Mouse (Mus musculus) MEL (cell line): ENCODE measurements around the gene Ap1b1. TPM values are rescaled to one million over a fixed set of nuclear protein-coding genes. Genes with fewer than 3 reads are reported as not detected.

Experiments
- DNase-seq: peaks from one replicate; pipeline ENCODE4 v3.0.0; 2011; ENCODE audit warnings: low read depth, low spot score
- H3K27ac ChIP-seq: 2 replicates; pipeline ENCODE4 v1.5.1; 2012; ENCODE audit warnings: low read depth, mild to moderate bottlenecking, control low read depth, low read length, moderate library complexity; ENCODE audit not compliant: control insufficient read depth
- H3K27me3 ChIP-seq, 2 experiments: fragments of 150-350 bp in 1 of 2; sonication (generic) in 1 of 2; 2 replicates each; pipeline ENCODE4 v1.6.1; 2012; ENCODE audit warnings: low read length in 2 of 2, mild to moderate bottlenecking in 2 of 2, improper control_type of control experiment in 1 of 2, moderate library complexity in 1 of 2; ENCODE audit not compliant: insufficient read depth in 2 of 2, control insufficient read depth in 1 of 2
- H3K36me3 ChIP-seq, 2 experiments: 2 replicates each; pipeline ENCODE4 v1.6.1; 2012 to 2014; ENCODE audit warnings: low read length in 2 of 2, improper control_type of control experiment in 1 of 2, inconsistent platforms in 1 of 2, mild to moderate bottlenecking in 1 of 2; ENCODE audit not compliant: insufficient read depth in 2 of 2, control insufficient read depth in 1 of 2
- H3K4me1 ChIP-seq, 2 experiments: fragments of 150-350 bp in 1 of 2; sonication (generic) in 1 of 2; 2 replicates each; pipeline ENCODE4 v1.6.1; 2012; ENCODE audit warnings: low read length in 2 of 2, improper control_type of control experiment in 1 of 2, mild to moderate bottlenecking in 1 of 2; ENCODE audit not compliant: insufficient read depth in 2 of 2, control insufficient read depth in 1 of 2
- H3K4me3 ChIP-seq, 2 experiments: fragments of 150-350 bp in 1 of 2; sonication (generic) in 1 of 2; 2 replicates each; pipeline ENCODE4 v1.5.1; 2012; ENCODE audit warnings: low read depth in 2 of 2, low read length in 2 of 2, mild to moderate bottlenecking in 2 of 2, moderate library complexity in 2 of 2, control low read depth in 1 of 2, improper control_type of control experiment in 1 of 2; ENCODE audit not compliant: control insufficient read depth in 1 of 2, insufficient read depth in 1 of 2
- H3K79me2 ChIP-seq: 2 replicates; pipeline ENCODE4 v1.6.1; 2012; ENCODE audit warnings: mild to moderate bottlenecking, low read length, moderate library complexity; ENCODE audit not compliant: control insufficient read depth, poor library complexity, insufficient read depth
- H3K9ac ChIP-seq: 2 replicates; pipeline ENCODE4 v1.6.1; 2012; ENCODE audit warnings: low read depth, mild to moderate bottlenecking, control low read depth, low read length, moderate library complexity; ENCODE audit not compliant: control insufficient read depth, poor library complexity, severe bottlenecking
- H3K9me3 ChIP-seq: fragments of 150-350 bp; sonication (generic); replicated peaks from 2 replicates; pipeline ENCODE4 v1.6.1; 2012; ENCODE audit warnings: mild to moderate bottlenecking, low read length, improper control_type of control experiment, moderate library complexity; ENCODE audit not compliant: insufficient read depth
- CHD1 ChIP-seq: IDR thresholded peaks from 2 replicates; pipeline ENCODE4 v1.6.1; 2012; ENCODE audit warnings: low read depth, mild to moderate bottlenecking, inconsistent platforms, low read length, improper control_type of control experiment
- CHD2 ChIP-seq: IDR thresholded peaks from 2 replicates; pipeline ENCODE4 v1.6.1; 2011; ENCODE audit warnings: low read length, improper control_type of control experiment
- CTCF ChIP-seq, 3 experiments: IDR thresholded peaks in 2 of 3; conservative IDR thresholded peaks in 1 of 3; 2 replicates each; pipeline ENCODE4 v1.5.1; 2011 to 2012; ENCODE audit warnings: low read length in 3 of 3, low read depth in 2 of 3, mild to moderate bottlenecking in 2 of 3, improper control_type of control experiment in 1 of 3, inconsistent platforms in 1 of 3, mixed read lengths in 1 of 3, moderate library complexity in 1 of 3; ENCODE audit not compliant: control insufficient read depth in 1 of 3, insufficient read depth in 1 of 3, poor library complexity in 1 of 3, severe bottlenecking in 1 of 3
- GATA1 ChIP-seq: IDR thresholded peaks from 2 replicates; pipeline ENCODE4 v1.6.1; 2011; ENCODE audit warnings: low read depth, low read length, improper control_type of control experiment
- HCFC1 ChIP-seq: IDR thresholded peaks from 2 replicates; pipeline ENCODE4 v1.6.1; 2012; ENCODE audit warnings: low read depth, mild to moderate bottlenecking, inconsistent platforms, low read length, improper control_type of control experiment, moderate library complexity
- MAX ChIP-seq: IDR thresholded peaks from 2 replicates; pipeline ENCODE4 v1.6.1; 2011; ENCODE audit warnings: low read length, improper control_type of control experiment
- MEF2A ChIP-seq: IDR thresholded peaks from 2 replicates; pipeline ENCODE4 v1.6.1; 2014; ENCODE audit warnings: low read depth, mild to moderate bottlenecking, inconsistent platforms, low read length, improper control_type of control experiment; ENCODE audit not compliant: poor library complexity, insufficient replicate concordance, severe bottlenecking; ENCODE audit errors: extremely low read depth
- MXI1 ChIP-seq: IDR thresholded peaks from 2 replicates; pipeline ENCODE4 v1.6.1; 2011; ENCODE audit warnings: mild to moderate bottlenecking, low read depth, low read length, improper control_type of control experiment
- MYB ChIP-seq: IDR thresholded peaks from 2 replicates; pipeline ENCODE4 v1.6.1; 2011; ENCODE audit warnings: mild to moderate bottlenecking, low read depth, low read length, improper control_type of control experiment
- NRF1 ChIP-seq: IDR thresholded peaks from 2 replicates; pipeline ENCODE4 v1.6.1; 2014; ENCODE audit warnings: low read depth, mild to moderate bottlenecking, inconsistent platforms, low read length, improper control_type of control experiment, moderate library complexity; ENCODE audit not compliant: poor library complexity, insufficient read depth, severe bottlenecking
- POLR2A ChIP-seq, 2 experiments: IDR thresholded peaks; 2 replicates each; pipeline ENCODE4 v1.6.1; 2011 to 2012; ENCODE audit warnings: low read length in 2 of 2, mild to moderate bottlenecking in 2 of 2, control low read depth in 1 of 2, improper control_type of control experiment in 1 of 2, low read depth in 1 of 2, moderate library complexity in 1 of 2; ENCODE audit not compliant: control insufficient read depth in 1 of 2, insufficient read depth in 1 of 2, poor library complexity in 1 of 2
- POLR2AphosphoS2 ChIP-seq: IDR thresholded peaks from 2 replicates; pipeline ENCODE4 v1.6.1; 2011; ENCODE audit warnings: low read length, improper control_type of control experiment
- RAD21 ChIP-seq: IDR thresholded peaks from 2 replicates; pipeline ENCODE4 v1.6.1; 2011; ENCODE audit warnings: mild to moderate bottlenecking, low read depth, low read length, improper control_type of control experiment
- RCOR1 ChIP-seq: IDR thresholded peaks from 2 replicates; pipeline ENCODE4 v1.6.1; 2012; ENCODE audit warnings: low read depth, mild to moderate bottlenecking, inconsistent platforms, low read length, improper control_type of control experiment
- TAL1 ChIP-seq: IDR thresholded peaks from 2 replicates; pipeline ENCODE4 v1.6.1; 2012; ENCODE audit warnings: mild to moderate bottlenecking, inconsistent platforms, low read length, moderate library complexity, mixed read lengths
- UBTF ChIP-seq: IDR thresholded peaks from 2 replicates; pipeline ENCODE4 v1.6.1; 2012; ENCODE audit warnings: low read depth, mild to moderate bottlenecking, inconsistent platforms, low read length, improper control_type of control experiment, moderate library complexity, borderline replicate concordance; ENCODE audit not compliant: insufficient read depth
- polyA plus RNA-seq, 2 experiments: library from polyadenylated mRNA; stranded (reverse) in 1 of 2; unstranded in 1 of 2; fragments of >175 nt in 1 of 2; fragments of >200 nt in 1 of 2; gene quantifications; 2 replicates each; pipeline versions ENCODE4 v1.2.1 to v1.2.4; 2012; ENCODE audit warnings: low replicate concordance in 2 of 2, low read depth in 1 of 2; ENCODE audit not compliant: insufficient read length in 2 of 2, insufficient read depth in 1 of 2, missing spikeins in 1 of 2
- total RNA-seq: library from RNA; depleted of rRNA; stranded (reverse); fragments of 300-350 nt; gene quantifications from 2 replicates; pipeline ENCODE4 v1.2.3, GENCODE M21; 2012

Gene Ap1b1
- total and polyA plus RNA-seq, 3 experiments, result 60.1 to 79.3 TPM; not detected in 1

- Histone ChIP-seq H3K4me1 (no peaks in the 10 kb centered on the region), H3K9me3 (no peaks in the 10 kb centered on the region), H3K36me3 (no peaks in the 10 kb centered on the region), H3K79me2 (no peaks in the 10 kb centered on the region), H3K9ac (no peak within 1 kb of the TSS), H3K4me3 (no peak within 1 kb of the TSS), H3K27ac (no peak within 1 kb of the TSS), H3K27me3 (peaks cover 0 to 2% of the 10 kb centered on the region in 2 experiments; a peak in 2 of 4 replicates)
- no peak for DNase-seq
- TF ChIP-seq MYB (no peak), RCOR1 (no peak)
- TF ChIP-seq, all 39 proteins: peak for 0
Observed at GRCm38 (mm10) chr11:4947813-4948174, 38.8 kb upstream of the Ap1b1 start, which contains the start of gene Nefh. TSS of gene Nefh (minus strand) at chr11:4948064.

GRCm38 (mm10) chr11:4948792-4949191, 37.8 kb upstream of the Ap1b1 start:
- Histone ChIP-seq H3K36me3 (no peaks in the 10 kb centered on the region), H3K27ac (no peak overlapping the region), H3K27me3 (peaks cover 0 to 2% of the 10 kb centered on the region in 2 experiments; a peak in 2 of 4 replicates), H3K9ac (no peak overlapping the region), H3K4me1 (no peaks in the 10 kb centered on the region; a peak in 1 of 4 replicates), H3K4me3 (no peak overlapping the region), H3K79me2 (no peaks in the 10 kb centered on the region), H3K9me3 (no peaks in the 10 kb centered on the region)
- no peak for TF ChIP-seq CHD1
- TF ChIP-seq UBTF, result no peak
- no peak for TF ChIP-seq NRF1
- no peak for TF ChIP-seq POLR2A (IDR thresholded peaks at IDR 0.05; ENCODE audit: control insufficient read depth in 1 of 2, insufficient read depth in 1 of 2, low read depth in 1 of 2, low read length in 2 of 2, poor library complexity in 1 of 2)
- no peak for TF ChIP-seq MXI1
- TF ChIP-seq RAD21, result no peak
- TF ChIP-seq CTCF (IDR thresholded peaks at IDR 0.05 in 2 of 3, conservative IDR thresholded peaks at IDR 0.05 in 1 of 3; ENCODE audit: control insufficient read depth in 1 of 3, insufficient read depth in 1 of 3, low read depth in 2 of 3, low read length in 3 of 3, poor library complexity in 1 of 3, severe bottlenecking in 1 of 3), result no peak
- TF ChIP-seq HCFC1, result no peak
- no peak for TF ChIP-seq MAX
- no peak for TF ChIP-seq CHD2
- TF ChIP-seq MEF2A, result no peak
- no peak for TF ChIP-seq GATA1
- DNase-seq, result no peak

GRCm38 (mm10) chr11:4949256-4950044, 37.2 kb upstream of the Ap1b1 start:
- TF ChIP-seq POLR2AphosphoS2, result no peak
- no peak for TF ChIP-seq TAL1
- Histone ChIP-seq H3K4me3 (no peak overlapping the region), H3K27me3 (peaks cover 0 to 2% of the 10 kb centered on the region in 2 experiments; a peak in 2 of 4 replicates), H3K9me3 (no peaks in the 10 kb centered on the region), H3K9ac (no peak overlapping the region), H3K27ac (no peak overlapping the region), H3K4me1 (no peaks in the 10 kb centered on the region; a peak in 1 of 4 replicates), H3K79me2 (no peaks in the 10 kb centered on the region), H3K36me3 (no peaks in the 10 kb centered on the region)
- peak; percentile 38 for DNase-seq
